Comparison of ENCODE assay signal across 9 mouse cellular contexts in genomic region chr15:36708471-36708870, GRCm38 (mm10).
DNase-seq lines count a peak whose midpoint lies in the region; ATAC-seq and TF ChIP-seq lines count a peak whose summit lies in the region.
"Had no signal": no experiment of that assay in that cellular context is flagged by ENCODE, and none has a peak within 500 bp of the region (broad histone marks: within the 10 kb centered on the region; RNA-seq: fewer than 3 reads in every experiment).

No protein-coding gene starts in this region.

- H3K36me3 ChIP-seq in liver, postnatal 0 days (replicated peaks; ENCODE audit: insufficient read depth, low read length), result no peaks in the 10 kb centered on the region

- TF ChIP-seq CTCF in bone marrow, adult 2 months (IDR thresholded peaks at IDR 0.05; ENCODE audit: control insufficient read depth, insufficient read depth, low read length), result peak; percentile 98
- peak; percentile 99 for TF ChIP-seq CTCF in liver, postnatal 0 days (IDR thresholded peaks at IDR 0.05; ENCODE audit: low read depth)

- no peaks in the 10 kb centered on the region; the same call in 1 of the 2 replicates for H3K4me1 ChIP-seq in bone marrow, adult 2 months (ENCODE audit: control insufficient read depth, insufficient read depth, low read length)
- H3K4me1 ChIP-seq in liver, postnatal 0 days (ENCODE audit: insufficient read depth), result peaks cover 5% of the 10 kb centered on the region; the same call in 1 of the 2 replicates

- no peak overlapping the region for H3K4me2 ChIP-seq in liver, postnatal 0 days (ENCODE audit: low read depth, low read length)

- DNase-seq in heart, postnatal 25 days (ENCODE audit: low spot score), result peak; percentile 27
- DNase-seq in kidney, postnatal 36 days, result peak; percentile 77 to 93
- DNase-seq in liver, postnatal 0 days, result peak; percentile 87
- peak; percentile 73 for DNase-seq in ovary, postnatal 36 days (ENCODE audit: low spot score)
- peak; percentile 83 to 84 for DNase-seq in thymus, postnatal 36 days

- H3K27me3 ChIP-seq in liver, postnatal 0 days (ENCODE audit: insufficient read depth, low read length), result no peaks in the 10 kb centered on the region

- no peak overlapping the region for H3K9ac ChIP-seq in liver, postnatal 0 days (replicated peaks)

- TF ChIP-seq POLR2A in bone marrow, adult 2 months (IDR thresholded peaks at IDR 0.05; ENCODE audit: borderline replicate concordance, control insufficient read depth, low read depth, low read length), result no peak

- intact Hi-C loops in heart, postnatal 25 days (cut with DNase I), result loop anchor here (1.0 to 5.0 kb wide), 4 partner anchors 98 to 541 kb away; no protein-coding TSS in a partner anchor

- no peak for TF ChIP-seq EP300 in liver, postnatal 0 days (IDR thresholded peaks at IDR 0.05; ENCODE audit: low read depth)

- H3K4me3 ChIP-seq in bone marrow, adult 2 months (replicated peaks; ENCODE audit: control insufficient read depth, low read depth, low read length), result no peak overlapping the region
- no peak overlapping the region for H3K4me3 ChIP-seq in liver, postnatal 0 days (ENCODE audit: low read depth, low read length)
- H3K4me3 ChIP-seq: erythroblast, embryonic 14.5 days had no signal

- peak; percentile 91 for ATAC-seq in CD4-positive, CD25-positive, alpha-beta regulatory T cell, adult 4 months
- peak; percentile 89 for ATAC-seq in erythroid progenitor cell, adult 5-6 weeks (replicated peaks; ENCODE audit: low FRiP score, poor library complexity, severe bottlenecking)
- peak; percentile 70 for ATAC-seq in liver, postnatal 0 days

- 13% methylated on average over 3 of the region's 3 CpGs for WGBS in bone marrow, adult 2 months
- WGBS in liver, postnatal 0 days (ENCODE audit: insufficient replicate concordance), result 8% methylated on average over 3 of the region's 3 CpGs

- H3K9me3 ChIP-seq in liver, postnatal 0 days (ENCODE audit: low read length), result no peaks in the 10 kb centered on the region

- no peak overlapping the region for H3K27ac ChIP-seq in bone marrow, adult 2 months (ENCODE audit: control insufficient read depth, insufficient read depth, low read depth, low read length, poor library complexity)
- H3K27ac ChIP-seq in liver, postnatal 0 days (ENCODE audit: low read depth), result no peak overlapping the region

Comparison
In these comparisons a context has a peak if more than half of its experiments do, and no peak if none do; other contexts are left out.
1. DNase-seq: peak in every context shown above with its lines; median percentile 87 in liver, postnatal 0 days; 85 in kidney, postnatal 36 days; 84 in thymus, postnatal 36 days; 73 in ovary, postnatal 36 days; 27 in heart, postnatal 25 days.